Mouse (Mus musculus) CH12.LX (cell line): ENCODE data around the gene Ttc29. TPM values are rescaled to one million over a fixed set of nuclear protein-coding genes. Genes with fewer than 3 reads are reported as not detected.

Experiments used
- DNase-seq: peaks from one replicate; pipeline ENCODE4 v3.0.0-alpha.2; 2013; ENCODE audit errors: extremely low read depth
- H3K27ac ChIP-seq: 2 replicates; pipeline ENCODE4 v1.5.1; 2012; ENCODE audit warnings: low read depth, mild to moderate bottlenecking, control low read depth, moderate library complexity; ENCODE audit not compliant: insufficient read depth
- H3K27me3 ChIP-seq: replicated peaks from 2 replicates; pipeline ENCODE3; 2012; ENCODE audit warnings: inconsistent platforms
- H3K36me3 ChIP-seq, 2 experiments: replicated peaks in 1 of 2; 2 replicates each; pipeline versions ENCODE3 to v1.6.1; 2012; ENCODE audit warnings: inconsistent platforms in 1 of 2, low read length in 1 of 2, mild to moderate bottlenecking in 1 of 2, mixed read lengths in 1 of 2, moderate library complexity in 1 of 2; ENCODE audit not compliant: control insufficient read depth in 1 of 2, insufficient read depth in 1 of 2
- H3K4me1 ChIP-seq, 2 experiments: 2 replicates each; pipeline ENCODE4 v1.6.1; 2012; ENCODE audit warnings: inconsistent platforms in 1 of 2, moderate library complexity in 1 of 2; ENCODE audit not compliant: insufficient read depth in 2 of 2, control insufficient read depth in 1 of 2
- H3K4me2 ChIP-seq: 2 replicates; pipeline ENCODE4 v1.6.1; 2012; ENCODE audit warnings: low read depth, mild to moderate bottlenecking, control low read depth; ENCODE audit not compliant: poor library complexity, insufficient read depth, severe bottlenecking
- H3K4me3 ChIP-seq, 3 experiments: fragments of 150-350 bp in 1 of 3; sonication (generic) in 1 of 3; replicated peaks in 1 of 3; 2 replicates each; pipeline versions ENCODE3 to v1.5.1; 2011 to 2012; ENCODE audit warnings: low read depth in 2 of 3, low read length in 2 of 3, mild to moderate bottlenecking in 2 of 3, moderate library complexity in 2 of 3, control low read depth in 1 of 3, improper control_type of control experiment in 1 of 3, inconsistent platforms in 1 of 3, mixed read lengths in 1 of 3; ENCODE audit not compliant: poor library complexity in 1 of 3
- H3K79me2 ChIP-seq: replicated peaks from 2 replicates; pipeline ENCODE4 v1.6.1; 2012; ENCODE audit warnings: mild to moderate bottlenecking, moderate library complexity; ENCODE audit not compliant: control insufficient read depth, poor library complexity, insufficient read depth, severe bottlenecking; ENCODE audit errors: extremely low read depth
- H3K9ac ChIP-seq: 2 replicates; pipeline ENCODE4 v1.6.1; 2012; ENCODE audit warnings: low read depth, mild to moderate bottlenecking, control low read depth, moderate library complexity; ENCODE audit not compliant: insufficient read depth
- H3K9me3 ChIP-seq: replicated peaks from 2 replicates; pipeline ENCODE3; 2012; ENCODE audit warnings: low read length, inconsistent platforms, mixed read lengths
- BHLHE40 ChIP-seq: IDR thresholded peaks from 2 replicates; pipeline ENCODE4 v1.6.1; 2011; ENCODE audit warnings: mild to moderate bottlenecking, low read depth, low read length, improper control_type of control experiment
- ELF1 ChIP-seq: IDR thresholded peaks from 2 replicates; pipeline ENCODE4 v1.6.1; 2014; ENCODE audit warnings: low read depth, mild to moderate bottlenecking, inconsistent platforms, low read length, improper control_type of control experiment
- IRF4 ChIP-seq: IDR thresholded peaks from 2 replicates; pipeline ENCODE4 v1.6.1; 2014; ENCODE audit warnings: low read depth, mild to moderate bottlenecking, inconsistent platforms, low read length, improper control_type of control experiment
- JUND ChIP-seq: conservative IDR thresholded peaks from 2 replicates; pipeline ENCODE4 v1.6.1; 2011; ENCODE audit warnings: low read depth, low read length, improper control_type of control experiment
- MAZ ChIP-seq: IDR thresholded peaks from 2 replicates; pipeline ENCODE4 v1.6.1; 2012; ENCODE audit warnings: low read depth, mild to moderate bottlenecking, inconsistent platforms, low read length, improper control_type of control experiment, moderate library complexity
- MEF2A ChIP-seq: IDR thresholded peaks from 2 replicates; pipeline ENCODE4 v1.6.1; 2014; ENCODE audit warnings: low read depth, mild to moderate bottlenecking, inconsistent platforms, low read length, improper control_type of control experiment, borderline replicate concordance
- MYC ChIP-seq: IDR thresholded peaks from 2 replicates; pipeline ENCODE4 v1.6.1; 2011; ENCODE audit warnings: low read depth, mild to moderate bottlenecking, improper control_type of control experiment, low read length
- POLR2AphosphoS2 ChIP-seq: IDR thresholded peaks from 2 replicates; pipeline ENCODE4 v1.6.1; 2011; ENCODE audit warnings: low read depth, low read length, improper control_type of control experiment
- TCF12 ChIP-seq: IDR thresholded peaks from 2 replicates; pipeline ENCODE4 v1.6.1; 2014; ENCODE audit warnings: low read depth, mild to moderate bottlenecking, inconsistent platforms, low read length, improper control_type of control experiment
- UBTF ChIP-seq: IDR thresholded peaks from 2 replicates; pipeline ENCODE4 v1.6.1; 2012; ENCODE audit warnings: low read depth, mild to moderate bottlenecking, inconsistent platforms, low read length, improper control_type of control experiment, moderate library complexity
- dilution Hi-C: fragments of 300-500 bp; cut with MboI; formaldehyde crosslinking; loops from 2 replicates; pipeline ENCODE4 v1.14.3; 2020; ENCODE audit warnings: low sequenced_read_pairs; ENCODE audit not compliant: extremely low pct_unique_long_range_greater_than_20kb, extremely low pct_ligation_motif_present
- in situ Hi-C: fragments of 300-500 bp; cut with MboI; formaldehyde crosslinking; loops from 3 replicates; pipeline ENCODE4 v1.14.3; 2019; ENCODE audit warnings: low sequenced_read_pairs, low pct_ligation_motif_present, low pct_unique_long_range_greater_than_20kb, mixed read lengths
- polyA plus RNA-seq: library from polyadenylated mRNA; unstranded; fragments of >175 nt; gene quantifications from 2 replicates; pipeline ENCODE4 v1.2.1, GENCODE M21; 2012; ENCODE audit warnings: low read depth; ENCODE audit not compliant: insufficient read length
- total RNA-seq, 2 experiments: library from RNA; depleted of rRNA; stranded (reverse); fragments of 300-350 nt in 1 of 2; fragments of >200 nt in 1 of 2; gene quantifications; 2 replicates each; pipeline ENCODE4 v1.2.3; 2012 to 2014

The Ttc29 gene
- total and polyA plus RNA-seq, 3 experiments = not detected

DNA sequence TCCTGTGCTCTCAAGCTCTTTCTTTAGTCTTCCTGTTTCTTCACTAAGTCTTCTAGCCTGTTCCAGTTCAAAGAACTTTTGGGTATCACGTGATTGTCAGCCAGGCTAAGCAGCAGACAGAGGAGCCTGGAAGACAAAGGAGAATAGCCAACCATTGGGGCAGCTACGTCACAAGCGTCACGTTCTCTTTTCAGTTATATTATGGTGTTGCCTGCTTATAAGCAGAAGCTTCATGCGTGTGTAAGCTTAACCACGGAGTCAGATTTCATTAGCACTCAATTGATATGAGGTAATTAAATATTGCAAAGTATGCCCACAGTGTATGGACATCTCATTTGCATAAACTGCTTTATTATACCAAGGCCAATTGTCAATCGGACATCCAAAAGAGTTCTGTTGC is 30.4 kb upstream of the Ttc29 start:
- no peak overlapping the region for H3K9ac ChIP-seq
- no peaks in the 10 kb centered on the region for H3K36me3 ChIP-seq
- in situ Hi-C loops (no loop called here), dilution Hi-C loops (no loop called here)
- H3K4me3 ChIP-seq = no peak overlapping the region
- no peaks in the 10 kb centered on the region for H3K79me2 ChIP-seq
- DNase-seq = no peak
- TF ChIP-seq JUND = no peak
- TF ChIP-seq MAZ = no peak
- TF ChIP-seq POLR2AphosphoS2 = no peak
- no peak for TF ChIP-seq MYC
- no peak overlapping the region for H3K4me2 ChIP-seq
- H3K4me1 ChIP-seq = peaks cover 0 to 10% of the 10 kb centered on the region in 2 experiments; a peak in 2 of 4 replicates
- H3K9me3 ChIP-seq = no peaks in the 10 kb centered on the region
- no peaks in the 10 kb centered on the region for H3K27me3 ChIP-seq
- H3K27ac ChIP-seq = no peak overlapping the region

GRCm38 (mm10) chr8:78183414-78183813 is 29.7 kb upstream of the Ttc29 start:
- Histone ChIP-seq H3K4me3 (no peak overlapping the region), H3K4me1 (peaks cover 0 to 10% of the 10 kb centered on the region in 2 experiments; a peak in 2 of 4 replicates), H3K27me3 (no peaks in the 10 kb centered on the region), H3K79me2 (no peaks in the 10 kb centered on the region), H3K9me3 (no peaks in the 10 kb centered on the region), H3K4me2 (no peak overlapping the region), H3K9ac (no peak overlapping the region), H3K36me3 (no peaks in the 10 kb centered on the region), H3K27ac (no peak overlapping the region)
- TF ChIP-seq TCF12 = no peak
- no peak for DNase-seq
- in situ Hi-C loops (no loop called here), dilution Hi-C loops (no loop called here)

GRCm38 (mm10) chr8:78187087-78187486 is 26.0 kb upstream of the Ttc29 start:
- no peaks in the 10 kb centered on the region for H3K79me2 ChIP-seq
- no peaks in the 10 kb centered on the region for H3K9me3 ChIP-seq
- no peak for TF ChIP-seq IRF4
- TF ChIP-seq BHLHE40 = no peak
- TF ChIP-seq ELF1 = no peak
- no peak for TF ChIP-seq MYC
- TF ChIP-seq UBTF = no peak
- TF ChIP-seq MEF2A = no peak
- no peaks in the 10 kb centered on the region for H3K27me3 ChIP-seq
- dilution Hi-C loops = no loop called here
- H3K36me3 ChIP-seq = no peaks in the 10 kb centered on the region
- no peak overlapping the region for H3K4me3 ChIP-seq
- H3K9ac ChIP-seq = no peak overlapping the region
- no peak overlapping the region for H3K4me2 ChIP-seq
- H3K27ac ChIP-seq = no peak overlapping the region
- DNase-seq = no peak
- H3K4me1 ChIP-seq = peaks cover 2 to 24% of the 10 kb centered on the region in 2 experiments; a peak in 3 of 4 replicates
- in situ Hi-C loops = no loop called here
